Mouse (Mus musculus) c-Kit-positive CD71-negative TER-119-negative erythroid progenitor cells, embryonic 14.5 days (primary cell): ENCODE data around the gene Sertad2.

Source experiments
- DNase-seq: peaks from one replicate; pipeline ENCODE4 v3.0.0-alpha.2; 2013; ENCODE audit warnings: low read depth

The Sertad2 gene

DNA sequence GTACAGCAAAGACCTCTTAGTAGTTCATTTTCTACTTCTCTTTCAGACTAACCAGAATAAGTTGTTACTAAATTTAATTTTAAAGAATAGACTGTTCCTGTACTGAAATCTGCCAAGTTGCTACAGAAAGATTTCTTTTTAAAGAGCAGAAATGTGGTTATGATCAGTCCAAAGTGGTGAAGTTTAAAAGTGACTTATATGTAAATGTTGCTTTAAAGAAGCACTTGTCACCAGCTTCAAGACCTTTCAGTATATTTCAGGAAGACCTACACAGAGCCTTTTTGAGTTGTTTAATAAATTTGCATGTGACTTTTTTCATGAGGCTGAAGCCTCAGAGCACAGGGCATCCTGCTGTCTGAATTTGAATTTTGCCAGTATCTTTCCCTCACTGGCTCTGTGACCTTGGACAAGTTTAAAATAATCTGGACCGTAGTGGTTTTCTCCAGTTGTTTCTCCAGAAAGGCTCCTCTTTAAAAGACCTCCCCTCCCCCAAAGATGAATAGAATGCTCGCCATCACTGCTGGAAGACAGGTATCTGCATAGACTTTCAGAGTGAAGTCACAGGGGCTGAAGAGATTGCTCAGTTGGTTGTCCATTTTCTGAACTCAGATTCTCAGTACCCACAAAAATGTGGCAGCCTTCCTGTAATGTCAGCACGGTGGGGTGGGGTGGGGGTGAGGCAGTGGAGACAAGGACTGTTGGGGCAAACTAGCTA is 1.9 kb downstream of the Sertad2 start:
- no peak for DNase-seq

DNA sequence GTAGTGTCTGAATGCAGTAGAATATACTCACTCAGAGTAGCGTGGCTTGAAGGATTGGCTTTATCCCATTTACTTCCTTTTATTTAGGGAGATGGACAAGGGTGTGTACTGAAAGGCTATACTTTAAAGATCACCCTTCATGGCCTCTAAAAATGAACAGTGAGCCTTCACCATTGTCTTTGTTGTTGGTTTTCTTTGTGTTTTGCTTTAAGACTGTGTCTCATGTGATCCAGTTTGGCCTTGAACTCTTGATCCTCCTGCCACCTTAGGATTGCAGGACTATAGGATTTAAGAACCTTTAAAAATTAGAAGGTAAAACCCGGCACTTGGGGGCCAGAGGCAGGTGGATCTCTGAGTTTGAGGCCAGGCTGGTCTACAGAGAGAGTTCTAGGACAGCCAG is 6.4 kb downstream of the Sertad2 start:
- DNase-seq = no peak

DNA sequence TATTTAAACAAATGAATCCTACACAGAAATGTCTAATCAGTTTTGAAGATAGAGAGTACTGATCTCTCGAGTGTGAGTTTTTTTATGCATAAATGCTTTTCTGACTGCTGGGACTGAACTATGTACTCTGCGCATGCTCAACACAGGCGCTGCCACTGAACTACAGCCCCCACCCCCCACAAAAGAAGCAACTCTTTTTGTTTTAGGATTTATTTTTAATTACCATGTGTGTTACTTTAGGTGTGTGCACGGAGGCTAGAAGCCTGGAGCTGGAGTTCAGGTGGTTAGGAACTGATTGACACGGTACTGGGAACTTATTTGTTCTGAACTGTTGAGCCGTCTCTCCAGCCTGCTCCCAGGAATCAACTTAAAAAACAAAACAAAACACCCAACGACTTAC is 7.1 kb downstream of the Sertad2 start:
- no peak for DNase-seq

DNA sequence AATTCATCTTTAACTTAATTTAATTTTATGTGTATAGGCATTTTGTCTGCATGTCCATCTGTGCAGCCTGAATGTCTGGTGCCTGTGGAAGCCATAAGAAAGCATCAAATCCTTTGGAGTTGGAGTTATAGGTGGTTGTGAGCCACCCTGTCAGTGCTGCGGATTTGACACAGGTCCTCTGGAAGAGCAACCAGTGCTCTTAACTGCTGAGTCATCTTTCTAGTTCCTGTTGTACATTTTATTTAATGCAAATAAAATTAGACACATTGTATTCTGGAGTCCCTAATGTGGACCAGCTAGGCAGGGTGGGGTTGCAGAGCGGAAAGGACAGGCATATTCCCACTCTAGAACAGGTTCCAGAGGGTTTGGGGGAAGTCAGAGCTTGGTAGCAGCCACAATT is 9.0 kb downstream of the Sertad2 start:
- no peak for DNase-seq

DNA sequence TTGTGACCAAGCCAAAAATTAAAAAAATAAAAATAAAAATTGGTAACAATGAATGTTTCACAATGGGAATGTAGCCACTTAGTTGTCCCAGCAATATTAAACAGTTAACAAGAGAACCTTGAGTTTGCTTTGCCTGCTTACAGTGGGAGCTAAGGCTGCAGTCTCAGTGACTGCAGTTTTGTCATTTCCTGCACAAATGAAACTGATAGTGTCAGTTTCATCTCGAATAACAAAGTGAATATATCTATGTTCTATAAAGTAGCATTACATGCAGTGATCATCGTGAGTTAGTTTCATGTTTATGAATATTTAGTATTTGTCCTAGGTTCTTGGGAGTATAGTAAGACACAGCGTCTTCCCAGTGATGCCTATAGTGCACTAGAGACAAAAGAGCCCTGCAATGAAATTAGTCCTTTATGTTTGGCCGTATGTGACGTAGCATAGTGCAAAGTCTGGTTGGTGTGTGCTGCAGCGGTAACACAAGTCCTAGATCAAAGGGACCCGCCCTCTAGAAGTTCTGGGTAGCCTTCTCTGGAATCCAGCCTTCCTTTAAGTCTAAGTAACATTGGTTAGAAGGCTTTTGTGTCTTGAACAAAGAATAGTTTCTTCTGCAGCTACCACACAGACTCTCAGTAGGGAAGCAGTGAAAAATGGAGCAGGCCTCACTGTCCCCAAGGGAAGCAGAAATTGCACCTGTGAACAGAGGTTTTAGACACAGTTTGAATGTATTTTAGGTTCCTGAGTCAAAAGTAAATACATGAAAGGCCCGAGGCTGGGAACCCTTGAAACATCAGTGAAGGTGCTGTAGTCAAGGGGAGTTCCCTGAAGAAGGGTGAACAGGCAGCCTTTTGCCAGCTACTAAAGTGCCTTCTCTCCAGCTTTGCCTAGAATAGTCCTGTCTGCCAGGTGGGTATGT is 10.0 kb downstream of the Sertad2 start:
- no peak for DNase-seq

DNA sequence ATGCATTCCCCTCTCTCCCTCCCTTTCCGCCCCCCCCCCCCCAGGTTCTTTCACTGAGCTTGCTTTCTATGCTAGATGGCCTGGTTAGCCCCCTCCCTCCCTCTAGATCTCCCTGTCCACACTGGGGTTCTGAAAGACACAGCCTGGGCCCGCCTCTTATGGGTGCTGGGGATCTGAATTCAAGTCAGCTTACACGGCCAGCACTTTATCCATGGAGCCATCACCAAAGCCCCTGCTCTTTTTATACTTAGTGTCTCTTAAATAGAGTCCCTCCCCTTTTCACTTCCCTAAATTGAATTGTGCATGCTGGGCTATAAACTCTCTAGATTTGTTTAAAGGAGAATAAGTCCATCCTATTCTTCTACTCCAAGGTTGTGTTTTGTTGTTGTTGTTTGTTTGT is 12.6 kb downstream of the Sertad2 start:
- no peak for DNase-seq

DNA sequence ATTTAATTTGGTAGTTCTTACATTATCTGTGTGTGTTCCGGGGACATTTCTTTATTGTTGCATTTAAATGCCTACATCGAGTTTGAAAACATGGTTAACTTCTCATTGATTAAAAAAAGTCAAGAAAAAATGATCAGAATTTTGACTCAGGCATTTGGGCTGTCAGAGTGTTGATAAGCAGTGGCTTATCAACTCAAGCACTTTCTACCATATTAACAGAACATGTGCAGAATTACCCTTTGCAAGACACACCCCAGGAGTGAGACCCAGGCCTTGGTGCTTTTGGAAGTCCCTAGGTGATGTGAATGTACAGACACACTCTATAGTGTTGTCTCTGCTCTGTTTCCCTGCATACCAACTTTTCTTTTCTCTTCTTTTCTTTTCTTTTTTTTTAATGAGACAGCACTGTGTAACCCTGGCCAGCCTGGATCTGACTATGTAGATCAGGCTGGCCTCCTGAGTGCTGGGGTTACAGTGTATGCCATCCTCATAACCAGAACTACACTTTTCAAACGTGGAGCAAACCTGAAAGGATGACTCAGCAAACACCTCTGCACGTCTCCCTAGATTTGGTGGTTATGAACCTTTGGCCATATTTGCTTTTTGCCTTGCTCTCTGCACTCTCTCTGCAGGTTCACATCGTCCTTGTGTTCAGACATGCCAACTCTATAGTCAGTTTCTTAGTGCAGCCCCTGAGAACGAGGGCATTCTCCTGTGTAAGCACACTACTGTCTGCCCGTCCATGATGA is 13.3 kb downstream of the Sertad2 start:
- DNase-seq = no peak

DNA sequence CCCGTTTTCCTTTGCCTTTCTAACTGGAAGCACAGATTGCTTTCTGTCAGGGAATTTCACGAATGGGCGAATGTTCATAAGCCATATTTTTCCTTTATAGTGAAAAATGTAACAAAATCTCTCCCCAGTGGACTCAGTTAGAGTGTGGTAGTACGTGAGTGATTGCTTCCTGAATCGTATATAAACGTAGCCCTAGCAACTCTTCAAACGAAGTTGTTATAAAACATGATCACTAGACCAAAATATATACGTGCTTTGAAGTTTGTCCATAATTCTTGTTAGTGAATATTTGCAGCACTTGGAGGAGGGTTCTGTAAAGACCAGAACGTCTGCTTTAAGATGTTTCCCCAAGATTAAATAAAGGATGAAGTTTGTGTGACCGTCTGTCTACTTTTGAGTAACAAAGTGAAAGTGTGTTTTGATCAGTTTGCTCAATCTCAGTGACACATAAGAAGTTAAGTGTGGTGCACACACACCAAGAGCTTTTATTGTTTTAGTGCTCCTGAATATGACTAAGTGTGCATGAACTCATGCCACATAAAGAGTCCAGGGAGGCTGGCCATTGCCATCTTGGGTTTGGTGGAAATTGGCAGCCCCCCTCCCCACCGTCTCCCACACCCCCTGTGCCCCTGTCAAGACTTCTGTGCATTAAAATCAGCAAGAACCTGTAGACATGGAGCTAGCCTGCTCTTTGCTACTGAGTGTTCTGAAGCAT is 16.3 kb downstream of the Sertad2 start:
- no peak for DNase-seq

DNA sequence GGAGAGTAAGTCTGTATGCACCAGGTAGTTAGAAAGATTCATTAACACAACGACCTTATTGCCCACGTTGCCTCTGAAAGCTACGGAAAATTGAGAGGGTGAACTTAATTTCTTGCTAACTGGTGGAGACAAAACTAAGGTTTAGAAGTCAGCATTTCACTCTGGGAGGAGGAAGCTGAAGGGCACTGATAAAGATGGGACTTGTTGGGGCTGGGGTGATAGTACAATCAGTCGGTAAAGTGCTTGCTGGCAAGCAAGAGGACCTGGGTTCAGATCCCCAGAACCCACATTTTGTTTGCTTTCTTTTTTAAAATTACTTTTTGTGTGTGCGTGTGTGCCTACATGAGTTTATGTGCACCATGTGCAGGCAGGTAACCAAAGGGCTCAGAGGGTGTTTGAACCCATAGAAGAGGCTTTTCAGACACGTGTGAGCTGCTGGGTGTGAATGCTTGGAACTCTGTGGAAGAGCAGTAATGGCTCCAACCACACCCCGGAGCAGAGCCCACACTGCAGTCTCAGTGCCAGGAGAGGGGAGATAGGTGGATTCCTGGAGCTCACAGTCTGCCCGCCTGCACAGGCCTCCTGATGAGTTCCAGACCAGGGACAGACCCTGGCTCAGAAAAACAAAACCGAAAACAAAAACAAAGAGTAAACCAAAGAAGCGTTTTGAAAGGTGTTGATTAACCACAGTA is 17.0 kb downstream of the Sertad2 start:
- no peak for DNase-seq

DNA sequence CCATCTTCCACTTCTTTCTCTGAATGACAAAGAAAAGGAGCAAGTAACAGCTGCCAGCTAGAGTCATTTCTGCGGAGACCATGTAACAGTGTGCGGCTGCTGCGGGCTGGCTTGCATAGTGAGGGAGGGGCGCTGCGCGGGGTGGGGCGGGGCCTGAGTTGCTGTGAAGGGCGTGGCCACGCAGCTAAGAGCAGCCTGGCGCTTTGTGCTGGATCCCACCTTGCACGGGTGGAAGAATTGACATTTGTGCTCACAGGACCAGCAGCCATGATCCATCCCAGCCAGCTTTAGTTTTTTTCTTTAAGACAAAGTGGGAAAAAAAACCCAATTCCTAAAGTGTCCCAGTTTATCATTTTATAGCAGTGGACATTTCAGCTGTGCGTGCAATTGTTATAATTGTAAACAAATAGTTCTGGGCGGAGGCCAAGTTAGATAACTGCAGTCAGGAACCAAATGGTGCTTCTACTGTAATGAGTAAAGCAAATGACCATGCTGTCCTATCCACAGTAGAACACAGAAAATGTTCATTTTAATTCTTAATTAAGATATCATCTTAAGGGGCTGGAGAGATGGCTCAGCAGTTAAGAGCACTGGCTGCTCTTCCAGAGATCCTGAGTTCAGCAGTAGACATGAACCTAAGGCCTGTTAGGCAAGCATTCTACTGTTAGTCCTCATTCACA is 18.4 kb downstream of the Sertad2 start:
- DNase-seq = peak; percentile 40

DNA sequence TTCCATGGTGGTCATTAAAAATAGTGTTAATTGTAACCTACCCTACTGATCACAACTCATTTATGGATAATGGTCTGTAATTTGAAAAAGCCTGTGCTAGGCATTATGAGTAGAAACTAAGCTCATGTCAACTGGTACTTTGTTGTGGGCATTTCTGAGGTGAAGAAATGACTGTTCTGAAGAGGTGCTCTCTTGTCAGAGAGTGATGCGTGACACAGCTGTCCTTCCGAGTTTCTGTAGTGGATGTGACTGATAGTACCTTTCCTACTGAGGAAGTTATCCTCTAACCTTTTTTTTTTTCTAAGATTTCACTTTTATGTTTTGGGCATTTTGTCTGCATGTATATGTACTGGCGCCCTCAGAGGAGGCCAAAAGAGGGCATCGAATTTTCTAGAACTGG is 22.0 kb downstream of the Sertad2 start:
- DNase-seq = no peak

DNA sequence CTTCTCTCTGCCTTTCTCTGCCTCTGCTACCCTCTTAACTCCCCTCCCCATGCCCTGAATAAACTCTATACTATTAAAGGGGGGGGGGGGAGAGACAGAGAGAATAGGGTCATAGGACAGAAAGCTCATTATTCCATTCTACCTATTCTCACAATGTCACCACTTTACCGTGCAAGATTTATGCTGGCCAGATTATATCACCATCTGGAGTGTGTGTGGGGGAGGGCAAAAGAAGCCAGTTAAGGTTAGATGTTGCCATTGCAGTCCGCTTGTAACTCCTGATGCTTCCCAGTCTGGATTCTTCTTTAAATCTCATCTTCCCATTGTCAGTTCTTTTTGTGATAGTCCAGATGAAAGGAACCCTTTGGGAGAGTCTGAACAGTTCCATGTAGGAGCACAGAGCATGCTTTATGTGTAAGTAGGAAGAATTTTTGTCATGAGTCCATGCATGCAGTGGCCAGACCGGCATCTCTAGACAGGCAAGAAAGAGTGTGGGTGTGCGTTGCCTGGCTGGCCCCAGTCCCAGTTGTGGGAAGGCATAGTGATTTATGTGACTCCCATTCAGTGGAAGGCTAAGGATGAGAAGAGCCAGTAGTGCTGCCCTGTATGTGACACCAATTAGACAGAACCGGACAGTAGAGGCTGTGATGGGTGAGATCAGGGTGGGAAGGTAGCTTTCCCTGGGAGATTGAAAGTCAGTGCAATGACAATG is 28.8 kb downstream of the Sertad2 start:
- no peak for DNase-seq

DNA sequence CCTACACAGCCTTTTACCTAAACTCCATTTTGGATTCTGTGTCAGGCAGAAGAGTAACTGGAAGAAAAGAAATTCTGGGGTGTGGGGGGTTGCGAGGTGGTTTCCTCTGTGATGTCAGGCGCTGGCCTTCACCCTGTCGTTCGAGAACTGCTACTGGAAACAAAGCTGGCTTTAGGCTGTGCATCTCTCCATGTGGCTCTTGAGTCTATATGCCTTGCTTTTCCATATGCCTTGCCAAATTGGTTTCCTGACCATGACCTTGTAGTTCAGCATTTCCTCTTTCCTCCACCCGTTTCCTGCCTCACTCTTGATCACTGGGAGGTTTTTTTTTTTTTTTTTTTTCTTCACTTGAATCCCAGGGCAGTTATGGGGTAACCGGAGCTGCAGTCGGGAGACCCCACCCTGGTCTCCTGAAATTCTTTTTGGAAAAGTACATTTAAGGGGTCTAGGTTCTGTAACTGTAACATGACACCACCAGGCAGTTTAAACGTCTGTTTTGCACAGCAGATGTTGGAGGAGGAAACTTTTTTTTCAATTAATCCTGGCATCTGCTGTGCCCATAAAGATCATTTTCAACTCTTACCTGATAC is 33.1 kb downstream of the Sertad2 start:
- no peak for DNase-seq

DNA sequence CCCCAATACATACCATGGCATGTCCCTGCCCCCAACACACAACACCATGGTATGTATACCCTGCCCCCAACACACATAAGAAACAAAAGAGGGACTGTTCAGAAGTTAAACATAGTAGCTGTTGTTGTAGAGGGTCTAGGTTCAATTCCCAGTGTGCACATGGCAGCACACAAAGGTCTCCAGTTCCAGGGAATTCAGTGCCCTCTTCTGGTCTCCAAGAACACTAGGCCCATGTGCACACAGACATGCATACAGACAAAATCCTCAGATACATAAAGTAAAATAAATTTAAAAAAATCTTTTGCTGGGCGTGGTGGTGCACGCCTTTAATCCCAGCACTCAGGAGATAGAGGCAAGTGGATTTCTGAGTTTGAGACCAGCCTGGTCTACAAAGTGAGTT is 39.7 kb downstream of the Sertad2 start:
- no peak for DNase-seq

DNA sequence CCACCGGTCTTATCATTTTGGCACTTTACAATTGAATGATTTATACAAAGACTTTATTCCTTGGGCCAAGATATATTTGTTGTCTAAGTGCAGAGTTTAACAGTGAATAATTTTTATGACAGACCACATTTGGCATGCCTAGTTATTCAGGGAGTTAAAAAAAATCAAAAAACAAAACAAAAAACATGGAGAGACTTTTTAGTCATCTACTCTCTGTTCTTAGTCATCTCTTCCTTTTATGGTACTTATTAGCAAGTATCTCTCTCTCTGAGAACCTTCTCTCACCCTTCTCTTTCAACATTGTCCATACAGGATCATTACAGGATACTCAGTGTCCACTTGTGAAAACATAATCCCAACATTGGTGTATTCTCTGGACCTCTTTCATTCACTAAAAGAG is 42.2 kb downstream of the Sertad2 start:
- DNase-seq = no peak

DNA sequence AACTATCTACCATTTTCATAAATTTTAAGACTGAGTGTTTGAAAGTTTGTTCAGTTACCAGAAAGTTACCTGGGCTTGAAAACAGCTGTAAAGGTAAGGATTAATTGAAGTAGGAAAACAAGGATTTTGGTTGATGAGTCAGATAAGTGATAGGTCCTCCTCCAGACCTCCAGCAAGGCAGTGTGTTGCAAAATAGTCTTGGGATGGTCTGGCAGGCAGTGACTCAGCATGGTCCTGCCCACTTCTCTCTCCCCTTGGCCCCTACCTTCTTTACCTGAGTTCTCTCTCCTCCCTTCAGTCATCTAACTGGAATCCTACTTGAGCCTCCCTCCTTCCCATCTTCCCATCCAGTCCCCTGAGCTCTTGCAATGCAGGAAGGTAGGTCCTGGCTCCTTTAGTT is 43.1 kb downstream of the Sertad2 start:
- DNase-seq = no peak

DNA sequence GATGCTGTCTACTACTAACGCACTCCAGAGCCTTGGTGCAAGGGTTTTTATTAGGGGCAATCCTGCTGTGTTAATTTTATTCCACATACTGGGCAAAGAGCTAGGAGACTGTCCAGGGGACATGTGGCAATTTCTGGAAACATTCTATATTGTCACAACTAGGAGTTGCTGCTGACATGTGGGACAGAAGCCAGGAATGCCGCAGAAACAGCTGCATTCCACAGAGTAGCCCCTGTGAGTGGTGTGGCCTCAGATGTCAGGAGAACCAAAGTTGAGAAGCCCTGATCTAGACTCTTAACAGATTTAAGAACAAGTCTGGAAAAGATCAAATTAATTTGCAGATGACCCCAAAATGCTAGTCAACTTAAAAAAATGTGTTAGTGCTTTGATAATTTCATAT is 46.3 kb downstream of the Sertad2 start:
- DNase-seq = no peak

DNA sequence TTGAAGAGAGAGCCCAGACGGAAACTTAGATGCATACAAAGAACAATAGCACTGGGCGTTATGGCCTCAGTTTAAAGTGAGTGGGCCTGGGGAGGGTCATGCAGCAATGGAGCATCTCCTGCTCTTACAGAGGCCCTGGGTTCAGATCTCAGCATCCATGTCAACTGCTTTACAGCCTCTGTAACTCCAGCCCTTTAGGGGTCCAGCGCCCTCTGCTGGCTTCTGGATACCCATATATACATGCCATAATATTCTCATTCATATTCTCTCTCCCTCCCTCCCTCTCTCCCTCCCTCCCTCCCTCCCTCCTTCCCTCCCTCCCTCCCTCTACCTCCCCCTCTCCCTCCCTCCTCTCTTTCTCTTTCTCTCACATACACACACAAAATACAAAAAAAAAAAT is 49.0 kb downstream of the Sertad2 start:
- DNase-seq = no peak

DNA sequence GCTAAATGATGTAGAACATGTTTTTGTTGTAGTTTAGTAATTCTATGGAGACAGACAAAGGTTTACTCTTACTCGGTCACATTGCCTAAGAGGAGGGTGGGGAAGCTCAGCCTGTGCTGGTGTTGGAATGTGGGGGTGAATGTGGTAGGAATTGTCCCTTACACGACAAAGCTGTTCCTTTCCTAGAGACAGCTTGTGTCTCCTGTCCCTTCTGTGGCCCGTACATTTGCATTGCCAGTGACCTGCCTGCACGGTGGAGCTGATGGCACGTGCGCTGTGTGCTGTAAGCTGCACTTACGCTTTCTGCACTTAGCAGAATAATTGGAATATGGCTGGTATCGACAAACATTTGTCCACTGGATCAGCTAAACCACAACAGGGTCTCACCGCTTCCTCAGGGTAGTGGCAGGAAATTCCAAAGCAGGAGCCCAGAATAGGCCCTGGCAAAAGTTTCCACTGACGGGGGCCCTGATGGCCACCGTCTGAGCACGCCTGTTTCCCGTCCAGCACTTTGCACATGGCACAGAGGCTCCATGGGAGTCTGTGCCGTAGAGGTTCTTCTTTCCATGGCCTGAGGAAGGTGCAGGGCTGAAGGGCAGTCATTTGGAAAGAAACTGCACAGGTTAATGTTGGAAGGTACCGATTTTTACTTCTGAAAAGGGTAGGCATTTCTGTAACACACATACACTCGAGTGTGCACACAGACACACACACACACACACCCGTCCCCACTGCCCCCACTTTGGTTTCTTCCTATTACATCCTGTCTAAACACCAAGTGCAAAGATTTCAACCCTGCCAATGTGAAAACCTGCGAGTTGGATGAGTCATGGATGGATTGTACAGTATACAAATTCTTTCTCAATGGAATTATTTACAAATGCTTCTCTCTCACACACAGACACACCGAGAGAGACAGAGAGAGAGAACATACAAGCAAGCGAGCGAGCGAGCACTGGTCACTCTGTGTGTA is 51.5 kb downstream of the Sertad2 start:
- no peak for DNase-seq
